Mouse (Mus musculus): ENCODE data around the gene Kdm5b. TPM values are rescaled to one million over a fixed set of nuclear protein-coding genes. Genes with fewer than 3 reads are reported as not detected.

Kdm5b gene
- 59.6 TPM for polyA plus RNA-seq (2017; shearing (Covaris generic))

DNA sequence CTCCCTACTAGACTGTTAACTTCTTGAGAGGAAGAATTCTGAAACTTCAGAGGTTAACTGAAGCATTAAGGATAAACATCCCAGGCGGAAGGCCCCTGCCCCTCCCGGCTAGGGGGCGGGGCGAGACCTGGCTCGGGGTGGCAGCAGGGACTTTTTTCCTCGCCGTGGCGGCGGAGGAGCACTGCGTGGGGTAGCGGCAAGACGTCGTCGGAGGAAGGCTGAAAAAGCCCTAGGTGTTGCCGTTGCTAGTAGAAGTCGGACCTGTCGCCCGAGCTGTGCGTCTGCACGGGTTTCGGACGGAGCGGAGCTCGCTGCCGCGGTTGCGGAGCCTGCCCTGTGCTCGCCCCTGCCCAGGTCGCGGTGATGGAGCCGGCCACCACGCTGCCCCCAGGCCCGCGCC, at the start of gene Kdm5b:
Gene Kdm5b, plus strand, starts transcription at position 196 of the 400 bp plus-strand sequence.

DNA sequence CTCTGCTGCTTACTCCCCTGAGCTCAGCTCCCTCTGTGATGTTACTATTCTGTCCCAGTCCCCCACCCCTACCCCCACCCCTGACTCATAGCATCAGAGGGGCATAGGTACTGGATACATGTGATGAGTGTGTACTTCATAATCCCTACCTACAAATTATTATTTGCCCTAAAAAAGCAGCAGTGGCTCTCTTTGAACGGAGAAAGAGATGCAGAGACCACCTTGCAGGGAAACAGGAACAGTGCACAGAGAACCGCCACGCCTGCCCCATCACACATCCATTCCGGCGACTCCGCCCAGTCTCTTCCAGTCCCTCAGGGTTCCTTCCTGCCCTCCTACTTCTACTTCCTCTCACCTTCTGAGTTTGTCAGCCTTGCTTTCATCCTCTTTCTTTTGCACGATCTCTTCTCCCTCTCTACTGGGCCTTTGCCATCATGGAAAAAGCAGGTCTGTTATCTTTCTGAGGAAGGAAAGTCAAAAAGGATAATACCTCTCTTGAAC, 10.3 kb upstream of the Kdm5b start, which contains the start of gene Mgat4e:
Gene Mgat4e, minus strand, starts transcription at position 51 of the 501 bp plus-strand sequence.

DNA sequence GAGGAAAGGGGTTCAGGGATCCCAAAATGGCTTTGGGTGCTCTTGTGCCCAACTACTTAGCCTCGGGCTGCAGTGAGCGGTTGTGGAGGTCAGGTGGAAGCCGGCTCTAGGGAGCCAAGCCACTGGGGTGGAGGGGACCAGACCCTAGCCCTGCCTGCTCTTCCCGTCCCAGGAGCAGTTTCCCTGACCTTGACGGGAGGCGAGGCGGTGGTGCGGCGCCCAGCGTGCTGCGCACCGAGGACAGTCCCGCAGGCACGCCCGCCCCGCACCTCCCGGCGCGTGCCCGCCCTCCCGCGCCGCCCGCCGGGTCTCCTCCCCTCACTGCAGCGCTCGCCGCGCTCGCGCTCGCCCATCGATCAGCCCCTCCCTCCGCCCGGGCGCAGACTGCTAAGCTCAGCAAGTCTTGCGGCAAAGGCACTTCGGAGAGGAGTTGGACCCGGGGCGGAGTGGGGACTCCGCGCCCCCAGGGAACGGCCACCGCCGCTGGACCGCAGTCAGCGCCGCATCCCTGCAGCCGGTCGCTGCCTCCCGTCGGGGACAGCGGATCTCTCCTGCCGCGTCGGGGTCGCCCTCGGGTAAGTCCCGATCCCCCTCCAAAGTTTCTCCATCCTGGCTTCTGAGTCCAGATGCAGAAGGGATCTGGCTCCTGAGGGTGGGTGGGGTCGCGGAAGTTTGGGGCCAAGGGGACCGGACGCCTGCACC, 86.4 kb downstream of the Kdm5b start, which contains the start of gene Syt2:
Gene Syt2, plus strand, starts transcription at position 417 of the 702 bp plus-strand sequence.

Other genes with a start within 250 kb of the Kdm5b start
- 0.13 TPM for gene Ppfia4, start 227.2 kb upstream of the Kdm5b start, polyA plus RNA-seq (2017; shearing (Covaris generic))
- gene Tmem183a, start 198.2 kb upstream of the Kdm5b start, polyA plus RNA-seq (2017; shearing (Covaris generic)), result 64.3 TPM
- gene 4933406M09Rik, start 174.2 kb upstream of the Kdm5b start, polyA plus RNA-seq (2017; shearing (Covaris generic)), result not detected
- 27.7 TPM for gene Cyb5r1, start 154.6 kb upstream of the Kdm5b start, polyA plus RNA-seq (2017; shearing (Covaris generic))
- 82.3 TPM for gene Adipor1, start 144.8 kb upstream of the Kdm5b start, polyA plus RNA-seq (2017; shearing (Covaris generic))
- 21.6 TPM for gene Klhl12, start 104.6 kb upstream of the Kdm5b start, polyA plus RNA-seq (2017; shearing (Covaris generic))
- gene Rabif, start 65.5 kb upstream of the Kdm5b start, polyA plus RNA-seq (2017; shearing (Covaris generic)), result 42.0 TPM
- gene Mgat4e, start 10.5 kb upstream of the Kdm5b start, polyA plus RNA-seq (2017; shearing (Covaris generic)), result 0.13 TPM
- 0.18 TPM for gene Syt2, start 86.5 kb downstream of the Kdm5b start, polyA plus RNA-seq (2017; shearing (Covaris generic))

Data from CD4-positive, CD25-positive, alpha-beta regulatory T cell (primary cell).